Mouse (Mus musculus): ENCODE results near the gene Prl2c2. TPM values are rescaled to one million over a fixed set of nuclear protein-coding genes. Genes with fewer than 3 reads are reported as not detected.
"Not testable (repeated sequence)": the region's sequence is repeated elsewhere in the genome, so short reads cannot be mapped to it uniquely, and the experiment has no call there.

The Prl2c2 gene
- polyA plus RNA-seq (2015; fragmentation: Nextera tagmentation; extraction: Ambion mirVana), result 0.52 and 0.67 TPM in 2 replicates

DNA sequence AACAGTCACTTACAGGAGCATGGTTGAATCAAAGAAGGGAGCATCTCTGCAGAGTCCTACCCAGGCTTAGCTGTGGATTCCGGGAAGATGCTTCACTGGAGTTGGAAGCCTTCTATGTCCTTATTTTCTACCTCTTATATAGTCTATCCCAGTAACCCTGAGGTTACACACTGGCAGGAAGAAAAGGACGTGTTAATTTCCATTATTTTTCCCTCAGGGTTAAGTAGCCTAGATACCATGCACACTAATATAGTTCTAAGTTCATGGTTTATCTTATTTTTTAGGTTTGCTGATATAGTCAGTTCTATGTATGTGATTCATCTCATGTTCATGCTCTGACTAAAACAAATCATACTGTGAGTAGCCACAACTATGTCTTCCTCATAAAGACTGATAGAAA lies at the start of gene Prl2c2:
Prl2c2 (minus strand) TSS at position 101 of the 400 bp plus-strand sequence.
- WGBS, result 71% methylated on average over 2 of the region's 2 CpGs
- H3K36me3 ChIP-seq; H3K4me2 ChIP-seq; H3K9ac ChIP-seq; ATAC-seq (ENCODE audit: insufficient number of reproducible peaks, insufficient read depth, low FRiP score, low TSS enrichment, low read depth); H3K4me3 ChIP-seq; H3K4me1 ChIP-seq; H3K9me3 ChIP-seq; H3K27me3 ChIP-seq; H3K27ac ChIP-seq: not testable (repeated sequence)

DNA sequence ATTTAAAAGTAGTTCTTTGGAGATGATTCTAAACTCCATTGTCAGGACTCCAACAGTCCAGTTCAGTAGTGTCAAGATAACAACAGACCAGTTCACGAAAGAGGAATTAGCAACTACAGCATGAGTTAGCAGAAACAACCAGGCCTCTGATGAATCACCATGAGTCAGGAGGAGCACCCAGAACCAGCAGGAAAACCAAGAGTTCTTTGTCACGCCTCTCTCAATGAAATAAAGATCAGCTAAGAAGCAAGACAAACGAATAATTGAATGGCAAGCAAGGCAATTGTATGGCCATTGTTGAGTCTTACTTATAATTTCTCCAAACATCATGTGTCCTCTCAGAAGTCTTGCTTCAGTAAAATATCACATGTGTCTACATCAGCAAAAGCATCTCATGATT lies 20.7 kb upstream of the Prl2c2 start:
- not testable (repeated sequence) for H3K27ac ChIP-seq; H3K9ac ChIP-seq; H3K9me3 ChIP-seq; H3K36me3 ChIP-seq; H3K4me1 ChIP-seq; ATAC-seq (ENCODE audit: insufficient number of reproducible peaks, insufficient read depth, low FRiP score, low TSS enrichment, low read depth); H3K4me2 ChIP-seq; H3K27me3 ChIP-seq; H3K4me3 ChIP-seq
- 61% methylated on average over 3 of the region's 3 CpGs for WGBS

GRCm38 (mm10) chr13:13013993-13014549 lies 8.9 kb upstream of the Prl2c2 start:
- not testable (repeated sequence) for H3K9ac ChIP-seq; H3K27ac ChIP-seq; H3K9me3 ChIP-seq; H3K27me3 ChIP-seq; H3K4me3 ChIP-seq; H3K36me3 ChIP-seq; H3K4me1 ChIP-seq; H3K4me2 ChIP-seq; ATAC-seq (ENCODE audit: insufficient number of reproducible peaks, insufficient read depth, low FRiP score, low TSS enrichment, low read depth)
- WGBS, result 77% methylated on average over 2 of the region's 2 CpGs

Other genes starting within 250 kb of the Prl2c2 start
- not detected in 2 replicates for gene Prl2c3, start 205.3 kb downstream of the Prl2c2 start, polyA plus RNA-seq (2015; fragmentation: Nextera tagmentation; extraction: Ambion mirVana)
- gene Prl2c5, start 177.3 kb upstream of the Prl2c2 start, polyA plus RNA-seq (2015; fragmentation: Nextera tagmentation; extraction: Ambion mirVana), result not detected in 2 replicates